Comparison of ENCODE assay signal across 8 mouse cellular contexts in the genomic region with DNA sequence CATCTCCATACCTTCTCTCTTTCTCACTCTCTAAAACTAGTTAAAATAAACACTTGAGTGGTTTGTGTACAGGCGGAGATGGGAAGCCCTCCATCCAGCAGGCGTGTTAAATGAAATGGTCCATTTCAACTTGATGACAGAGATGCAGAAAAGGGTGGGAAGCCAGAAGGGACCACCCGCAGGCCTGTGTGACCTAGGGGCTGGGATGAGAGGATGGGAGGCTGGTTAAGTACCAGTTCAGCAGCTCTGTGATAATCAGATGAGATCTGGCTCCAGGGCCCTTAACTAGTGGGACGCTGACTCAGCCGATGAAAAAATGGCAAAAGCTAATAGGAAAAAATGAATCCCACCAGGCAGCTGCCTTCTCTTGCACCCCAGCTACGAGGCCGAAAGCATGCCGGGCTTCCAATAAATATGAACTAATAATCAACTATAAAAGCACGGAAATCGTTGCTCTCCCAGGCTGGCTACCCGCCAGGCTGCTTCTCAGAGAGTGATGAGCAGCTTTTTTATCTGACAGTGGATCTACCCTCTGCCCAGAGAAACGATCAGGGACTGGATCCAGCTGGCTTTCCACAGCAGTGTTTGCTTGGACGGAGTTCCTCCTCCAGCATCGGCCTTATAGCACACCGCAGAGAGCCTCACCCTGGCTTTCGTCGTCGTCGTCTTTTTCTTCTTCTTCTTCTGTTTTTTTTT.
DNase-seq lines count a peak whose midpoint lies in the region; ATAC-seq and TF ChIP-seq lines count a peak whose summit lies in the region.

No protein-coding gene starts in this region.

- TF ChIP-seq POLR2A in limb, embryonic 14.5 days (IDR thresholded peaks at IDR 0.05; ENCODE audit: borderline replicate concordance, extremely low read depth, insufficient read depth, insufficient read length) = no peak
- no peak for TF ChIP-seq POLR2A in brain, embryonic 14.5 days (IDR thresholded peaks at IDR 0.05; ENCODE audit: borderline replicate concordance, extremely low read depth, insufficient read depth, insufficient read length, poor library complexity, severe bottlenecking)

- peak; percentile 71 for DNase-seq in limb, embryonic 14.5 days (ENCODE audit: low spot score)
- no peak for DNase-seq in limb, embryonic 10.5 days (ENCODE audit: low spot score)
- DNase-seq in brain, embryonic 14.5 days (ENCODE audit: low read depth) = peak; percentile 74
- DNase-seq in gastrocnemius, postnatal 25 days = peak; percentile 46
- peak; percentile 50 to 79 for DNase-seq in layer of hippocampus, postnatal 14 days (ENCODE audit: low spot score in 2 of 2)
- DNase-seq in thymus, adult 18-20 months = no peak
- no peak for DNase-seq in left cerebral cortex, adult 9 months (ENCODE audit: low spot score in 2 of 2)
- no peak for DNase-seq in embryo, embryonic 10.5 days (ENCODE audit: low spot score)

- peaks cover 16% of the 10 kb centered on the region for H3K4me1 ChIP-seq in limb, embryonic 14.5 days (ENCODE audit: control insufficient read depth, insufficient read depth, low read length)
- H3K4me1 ChIP-seq in limb, embryonic 10.5 days = peaks cover 14% of the 10 kb centered on the region

- H3K27ac ChIP-seq in limb, embryonic 14.5 days (replicated peaks; ENCODE audit: low read depth, low read length) = no peak overlapping the region
- H3K27ac ChIP-seq in limb, embryonic 10.5 days = no peak overlapping the region

- no peak overlapping the region for H3K4me3 ChIP-seq in limb, embryonic 14.5 days (replicated peaks; ENCODE audit: low read length)
- H3K4me3 ChIP-seq in limb, embryonic 10.5 days = no peak overlapping the region

- no peak overlapping the region for H3K9ac ChIP-seq in limb, embryonic 14.5 days (ENCODE audit: low read depth, low read length, severe bottlenecking)

- no peak for TF ChIP-seq CTCF in brain, embryonic 14.5 days (IDR thresholded peaks at IDR 0.05; ENCODE audit: borderline replicate concordance, extremely low read depth, insufficient read depth, insufficient read length)

- WGBS in limb, embryonic 14.5 days = 60% methylated on average over 19 of the region's 19 CpGs
- 89% methylated on average over 19 of the region's 19 CpGs for WGBS in limb, embryonic 10.5 days

- no peak overlapping the region for H3K4me2 ChIP-seq in limb, embryonic 14.5 days (replicated peaks; ENCODE audit: low read depth, low read length, severe bottlenecking)

- no peaks in the 10 kb centered on the region for H3K9me3 ChIP-seq in limb, embryonic 14.5 days (ENCODE audit: control insufficient read depth, low read length)
- H3K9me3 ChIP-seq in limb, embryonic 10.5 days (replicated peaks) = no peaks in the 10 kb centered on the region

- H3K27me3 ChIP-seq in limb, embryonic 14.5 days (ENCODE audit: control insufficient read depth, insufficient read depth, low read length) = no peaks in the 10 kb centered on the region
- H3K27me3 ChIP-seq in limb, embryonic 10.5 days (ENCODE audit: low read depth, poor library complexity, severe bottlenecking) = no peaks in the 10 kb centered on the region

- ATAC-seq in limb, embryonic 14.5 days (ENCODE audit: low FRiP score, low read depth) = no peak

- no peaks in the 10 kb centered on the region for H3K36me3 ChIP-seq in limb, embryonic 14.5 days (ENCODE audit: control insufficient read depth, insufficient read depth, low read length)
- no peaks in the 10 kb centered on the region for H3K36me3 ChIP-seq in limb, embryonic 10.5 days

Comparison
In these comparisons a context has a peak if more than half of its experiments do, and no peak if none do; other contexts are left out.
1. DNase-seq: peak in limb, embryonic 14.5 days (single experiment), brain, embryonic 14.5 days (single experiment), gastrocnemius, postnatal 25 days (single experiment) and layer of hippocampus, postnatal 14 days (2 of 2); none in limb, embryonic 10.5 days (single experiment), thymus, adult 18-20 months (0 of 2), left cerebral cortex, adult 9 months (0 of 2) and embryo, embryonic 10.5 days (single experiment).